Mouse (Mus musculus) embryo, embryonic 10 days (tissue): ENCODE results near the gene Slc39a3.
"Not testable (repeated sequence)": the region's sequence is repeated elsewhere in the genome, so short reads cannot be mapped to it uniquely, and the experiment has no call there.

Experiments
- DNase-seq: peaks from one replicate; pipeline ENCODE4 v3.0.0-alpha.2; 2015; ENCODE audit warnings: low spot score

Gene Slc39a3

DNA sequence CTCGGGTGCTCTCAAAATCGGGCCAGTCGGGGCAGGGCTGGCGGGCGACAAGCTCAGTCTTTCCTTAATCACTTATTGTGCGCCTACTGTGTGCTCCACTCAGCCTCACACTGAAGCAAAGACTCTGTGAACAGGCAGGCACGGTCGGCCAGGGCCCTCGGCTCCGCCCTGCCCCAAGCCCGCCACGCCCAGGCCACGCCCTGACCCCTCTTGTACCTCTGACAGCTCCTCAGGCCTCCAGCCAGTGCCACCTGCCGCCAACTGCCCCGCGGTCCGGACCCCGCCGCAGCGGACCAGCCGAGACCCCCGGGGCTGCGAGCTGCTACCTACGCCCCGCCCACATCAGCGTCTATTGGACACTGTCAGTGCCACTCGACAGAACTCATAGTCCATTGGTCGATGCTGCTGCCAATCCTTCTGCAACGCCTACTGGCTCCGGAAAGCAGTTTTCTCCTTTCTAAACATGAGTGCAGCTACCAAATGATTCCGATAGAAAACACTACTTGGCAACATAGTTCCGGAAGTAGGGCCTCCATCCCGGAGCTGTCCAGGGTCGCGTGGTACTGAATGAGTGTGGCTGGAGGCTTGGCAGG is at the start of gene Slc39a3:
Gene Slc39a3, minus strand, starts transcription at position 439 of the 593 bp plus-strand sequence.
- DNase-seq, result peak; percentile 100

- peak; percentile 61 for DNase-seq
Measured at GRCm38 (mm10) chr10:81087021-81087420, 49.8 kb upstream of the Slc39a3 start.

- DNase-seq, result peak; percentile 73
Measured at GRCm38 (mm10) chr10:81082168-81082960, 45.1 kb upstream of the Slc39a3 start.

GRCm38 (mm10) chr10:81080008-81080655 is 42.9 kb upstream of the Slc39a3 start:
- DNase-seq, result no peak

- DNase-seq, result no peak
Measured at GRCm38 (mm10) chr10:81077916-81078315, 40.7 kb upstream of the Slc39a3 start.

DNA sequence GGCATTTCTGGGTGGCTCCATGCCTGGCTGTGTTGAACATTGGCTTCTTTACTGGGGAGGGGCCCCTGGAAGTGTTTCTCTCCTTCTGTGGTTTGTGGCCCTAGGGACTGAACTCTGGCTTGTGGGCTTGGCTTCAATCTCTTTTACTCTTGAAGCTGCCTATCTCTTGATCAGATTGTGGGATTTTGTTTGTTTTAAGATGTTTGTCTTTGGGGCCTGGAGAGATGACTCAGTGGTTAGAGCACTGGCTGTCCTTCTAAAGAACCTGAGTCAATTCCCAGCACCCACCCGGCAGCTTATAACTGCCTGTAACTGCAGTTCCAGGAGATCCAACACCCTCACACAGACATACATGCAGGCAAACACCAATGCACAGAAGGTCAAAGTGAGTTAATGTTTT is 39.1 kb upstream of the Slc39a3 start:
- no peak for DNase-seq

GRCm38 (mm10) chr10:81075734-81076133 is 38.5 kb upstream of the Slc39a3 start:
- DNase-seq, result no peak

- peak; percentile 16 for DNase-seq
Measured at GRCm38 (mm10) chr10:81073464-81073863, 36.2 kb upstream of the Slc39a3 start.

DNA sequence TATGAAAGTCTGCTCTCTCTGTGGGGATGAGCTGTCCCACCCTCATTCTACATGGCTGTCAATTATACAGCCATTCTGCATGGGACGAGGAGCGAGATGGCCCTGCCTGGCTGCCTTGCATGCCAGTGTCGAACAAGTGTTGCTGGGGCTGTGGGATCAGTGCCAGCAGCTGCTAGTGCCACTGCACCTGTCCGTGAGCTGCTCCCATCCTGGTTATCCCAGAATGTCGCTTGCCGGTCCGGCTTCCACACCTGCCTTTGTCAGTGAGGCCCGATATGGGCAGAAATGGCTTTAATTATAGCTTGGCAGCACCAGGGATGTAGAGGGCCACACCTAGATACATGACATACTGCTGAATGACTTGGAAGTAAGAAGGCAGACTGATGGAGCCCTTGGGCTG is 35.1 kb upstream of the Slc39a3 start:
- no peak for DNase-seq

- DNase-seq, result peak; percentile 100
Measured at GRCm38 (mm10) chr10:81069836-81070235, 32.6 kb upstream of the Slc39a3 start, which contains the start of gene Thop1. Gene Thop1 (plus strand): TSS chr10:81070035.

DNA sequence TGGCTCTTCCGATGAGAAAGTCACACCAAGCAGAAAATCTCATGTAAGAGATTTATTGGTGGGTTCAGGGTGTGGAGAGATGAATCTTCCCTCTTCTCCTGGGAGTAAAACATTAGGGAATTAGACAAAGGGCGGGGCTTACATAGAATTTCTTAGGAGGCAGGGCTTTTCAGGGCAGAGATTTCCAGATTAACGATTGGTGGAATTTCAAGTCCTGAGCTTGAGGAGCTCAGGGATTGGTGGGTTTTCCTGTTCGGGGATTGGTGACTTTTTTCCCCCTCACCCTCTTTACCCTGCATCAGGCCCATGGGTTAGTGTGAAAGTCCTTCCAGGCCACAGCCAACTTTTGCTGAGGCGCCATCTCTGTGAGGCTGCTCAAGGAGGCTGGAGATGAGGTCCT is 31.5 kb upstream of the Slc39a3 start:
- DNase-seq, result no peak

DNA sequence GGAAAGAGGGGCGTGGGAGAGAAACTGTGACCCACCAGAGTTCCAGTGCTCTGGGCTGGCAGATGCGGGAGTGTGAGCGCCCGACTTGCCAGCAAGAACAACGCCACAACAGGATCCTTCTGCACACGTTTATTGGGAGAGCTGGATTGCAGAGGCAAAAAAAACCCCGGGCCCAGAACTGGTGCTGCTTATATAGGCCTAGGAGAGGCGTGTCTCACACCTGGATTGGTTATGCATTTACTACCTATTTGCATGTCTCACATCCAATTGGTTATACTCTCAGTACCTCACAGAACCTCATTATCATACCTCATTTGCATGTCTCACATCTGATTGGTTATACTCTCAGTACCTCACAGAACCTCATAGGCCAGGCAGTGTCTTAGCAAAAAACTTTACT is 27.3 kb upstream of the Slc39a3 start:
- DNase-seq, result not testable (repeated sequence)

GRCm38 (mm10) chr10:81062710-81063109 is 25.5 kb upstream of the Slc39a3 start:
- DNase-seq, result no peak

- peak; percentile 100 for DNase-seq
Measured at GRCm38 (mm10) chr10:81059603-81060543, 22.6 kb upstream of the Slc39a3 start, which contains the start of gene Sgta. Gene Sgta (minus strand): TSS chr10:81060181.

DNA sequence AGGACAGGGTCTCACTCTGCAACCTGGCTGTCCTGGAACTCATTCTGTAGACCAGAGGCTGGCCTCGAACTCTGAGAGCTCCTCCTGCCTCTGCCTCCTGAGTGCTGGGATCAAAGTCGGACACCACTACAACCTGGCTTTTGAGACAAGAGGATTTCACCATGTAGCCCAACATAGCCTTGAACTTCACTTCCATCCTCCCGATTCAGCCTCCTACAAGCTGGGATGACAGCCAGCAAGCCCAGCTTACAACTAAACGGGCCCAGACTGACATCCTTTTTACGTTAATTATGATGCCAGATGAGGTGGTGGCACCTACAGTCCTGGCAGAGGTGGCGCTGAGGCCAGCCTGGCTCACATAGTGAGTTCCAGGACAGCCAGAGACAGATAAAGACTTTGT is 21.7 kb upstream of the Slc39a3 start:
- DNase-seq, result no peak

DNA sequence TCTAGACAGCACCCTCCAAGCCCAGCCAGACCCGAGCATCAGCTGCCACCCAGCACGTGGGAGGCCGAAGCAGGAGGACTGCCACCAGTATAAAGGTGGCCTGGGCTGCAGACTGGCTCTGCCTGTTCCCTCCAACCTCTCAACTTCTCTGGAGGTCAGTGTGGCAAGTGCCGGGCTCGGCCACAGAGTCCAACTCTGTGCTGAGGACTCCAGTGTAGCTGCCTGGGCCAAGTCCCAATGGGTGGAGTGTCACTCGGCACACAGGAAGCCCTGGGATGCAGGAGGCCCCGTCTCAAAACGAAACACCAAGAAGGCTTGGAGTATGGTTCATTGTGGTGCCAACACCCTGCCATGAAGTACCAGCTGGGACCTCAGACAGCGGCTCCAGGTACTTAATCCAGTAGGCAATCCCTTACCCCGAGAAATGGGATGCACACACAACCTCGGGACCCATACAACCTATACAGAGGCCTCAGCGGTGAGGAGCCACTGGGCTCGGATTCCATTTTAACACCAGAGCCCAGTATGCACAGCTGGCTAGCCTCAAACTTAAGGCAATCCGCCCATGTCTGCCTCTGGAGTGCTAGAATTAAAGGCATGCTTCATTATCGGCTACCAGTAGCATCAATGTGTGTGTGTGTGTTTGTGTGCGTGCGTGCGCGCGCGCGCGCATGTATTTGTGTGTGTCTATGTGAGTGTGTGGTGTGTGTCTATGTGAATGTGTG is 20.3 kb upstream of the Slc39a3 start:
- DNase-seq, result no peak

DNA sequence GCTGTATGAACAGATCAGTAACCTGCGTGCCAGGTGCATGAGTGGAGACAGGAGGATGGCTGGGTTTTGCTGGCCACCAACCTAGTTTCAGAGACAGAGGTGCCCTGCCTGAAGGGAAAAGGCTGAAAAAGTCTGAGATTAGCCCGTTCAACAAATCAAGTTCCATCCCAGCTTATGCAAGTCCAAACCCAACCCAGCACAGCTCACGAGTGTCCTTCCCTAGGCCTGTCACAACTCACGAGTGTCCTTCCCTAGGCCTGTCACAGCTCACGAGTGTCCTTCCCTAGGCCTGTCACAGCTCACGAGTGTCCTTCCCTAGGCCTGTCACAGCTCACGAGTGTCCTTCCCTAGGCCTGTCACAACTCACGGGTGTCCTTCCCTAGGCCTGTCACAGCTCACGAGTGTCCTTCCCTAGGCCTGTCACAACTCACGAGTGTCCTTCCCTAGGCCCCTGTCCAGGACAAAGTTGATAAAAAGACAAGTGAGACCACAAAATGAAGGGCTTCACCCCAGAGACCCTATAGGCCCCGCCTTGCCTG is 18.6 kb upstream of the Slc39a3 start:
- DNase-seq, result not testable (repeated sequence)

DNA sequence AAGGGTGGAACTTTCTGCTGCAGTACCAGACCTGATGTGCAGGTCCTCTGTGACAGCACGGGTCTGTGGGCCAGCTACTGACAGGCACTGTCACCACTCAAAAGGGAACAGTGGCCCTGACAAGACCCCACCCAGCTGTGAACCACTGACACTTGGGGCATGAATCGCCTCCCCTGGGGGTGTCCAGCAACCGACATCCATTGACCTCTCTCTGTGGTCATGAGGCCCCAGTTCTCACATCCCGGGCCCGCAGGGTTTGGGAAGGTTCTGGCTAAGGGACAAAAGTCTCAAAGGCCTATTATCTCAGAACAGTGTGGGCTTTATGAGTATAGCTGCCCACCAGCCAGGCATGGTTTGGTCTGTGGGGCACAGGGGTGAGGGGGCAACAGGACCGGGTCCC is 17.9 kb upstream of the Slc39a3 start:
- DNase-seq, result no peak

GRCm38 (mm10) chr10:81052577-81052976 is 15.4 kb upstream of the Slc39a3 start:
- no peak for DNase-seq

GRCm38 (mm10) chr10:81051133-81051532 is 13.9 kb upstream of the Slc39a3 start:
- DNase-seq, result no peak

DNA sequence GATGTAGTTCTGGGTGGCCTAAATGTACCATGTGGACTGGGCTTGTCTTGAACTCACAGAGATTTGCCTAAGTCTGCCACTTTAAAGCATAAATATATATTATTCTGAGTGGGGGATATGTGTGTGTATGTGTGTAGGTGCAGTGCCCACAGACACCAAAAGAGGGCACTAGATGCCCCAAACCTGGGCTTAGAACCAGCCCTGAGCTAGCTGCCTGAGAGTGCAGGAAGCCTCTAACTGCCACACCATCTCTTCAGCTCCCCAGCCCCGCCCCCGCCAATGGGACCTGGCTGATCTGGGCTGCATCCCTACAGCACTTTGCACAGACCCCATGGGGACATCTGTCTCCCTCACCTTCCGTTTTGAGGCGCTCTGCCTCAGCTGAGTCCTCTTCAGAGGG is 13.4 kb upstream of the Slc39a3 start:
- peak; percentile 41 for DNase-seq
